Mouse (Mus musculus) ES-E14 (cell line): Measurements from ENCODE around the gene Xrra1.

Experiments
- CHD2 ChIP-seq: IDR thresholded peaks from 2 replicates; pipeline ENCODE4 v1.6.1; 2014; ENCODE audit warnings: mild to moderate bottlenecking, low read depth, low read length, inconsistent platforms
- HCFC1 ChIP-seq: IDR thresholded peaks from 2 replicates; pipeline ENCODE4 v1.6.1; 2012; ENCODE audit warnings: low read length, inconsistent platforms, borderline replicate concordance; ENCODE audit not compliant: insufficient read depth
- MAFK ChIP-seq: IDR thresholded peaks from 2 replicates; pipeline ENCODE4 v1.6.1; 2014; ENCODE audit warnings: mild to moderate bottlenecking, low read depth, low read length, inconsistent platforms; ENCODE audit not compliant: insufficient read depth
- ZC3H11A ChIP-seq: IDR thresholded peaks from 2 replicates; pipeline ENCODE4 v1.6.1; 2012; ENCODE audit warnings: low read depth, mild to moderate bottlenecking, inconsistent platforms, low read length, borderline replicate concordance
- ZNF384 ChIP-seq: IDR thresholded peaks from 2 replicates; pipeline ENCODE4 v1.6.1; 2012; ENCODE audit warnings: low read depth, low read length, inconsistent platforms

DNA sequence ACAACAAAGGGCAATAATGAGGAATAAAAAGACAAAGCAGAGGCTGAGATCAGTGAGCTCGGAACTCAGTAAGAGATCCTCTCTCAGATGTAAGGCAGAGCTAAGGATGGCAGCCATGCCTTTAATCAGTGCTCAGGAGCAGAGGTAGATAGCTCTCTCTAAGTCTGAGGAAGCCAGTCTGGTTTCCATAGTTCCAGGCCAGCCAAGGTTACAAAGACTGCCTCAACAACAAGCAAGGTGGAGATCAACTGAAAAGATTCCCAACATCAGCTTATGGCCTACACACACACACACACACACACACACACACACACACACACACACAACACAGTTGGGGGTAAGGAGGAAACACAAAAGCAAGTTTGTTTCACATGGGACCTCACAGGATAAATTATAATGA is 7.8 kb upstream of the Xrra1 start:
- no peak for TF ChIP-seq MAFK
- TF ChIP-seq ZC3H11A: no peak
- TF ChIP-seq ZNF384: no peak
- TF ChIP-seq CHD2: no peak
- no peak for TF ChIP-seq HCFC1
